Mouse (Mus musculus): ENCODE data around the gene Sfswap. TPM values are rescaled to one million over a fixed set of nuclear protein-coding genes. Genes with fewer than 3 reads are reported as not detected.
"Not testable (repeated sequence)": the region's sequence is repeated elsewhere in the genome, so short reads cannot be mapped to it uniquely, and the experiment has no call there.

Sfswap gene
- polyA plus RNA-seq (2016; fragmentation: Nextera tagmentation; extraction: Ambion mirVana): 70.3 and 70.8 TPM in 2 replicates

- Histone ChIP-seq H3K36me3 (peaks cover 20% of the 10 kb centered on the region), H3K27me3 (replicated peaks) (no peaks in the 10 kb centered on the region), H3K4me1 (peaks cover 15% of the 10 kb centered on the region), H3K4me3 (peak within 1 kb of the TSS; percentile 100), H3K27ac (no peak within 1 kb of the TSS; the same call in 1 of the 2 replicates), H3K9ac (peak within 1 kb of the TSS; percentile 96), H3K9me3 (no peaks in the 10 kb centered on the region), H3K4me2 (replicated peaks) (peak within 1 kb of the TSS; percentile 95)
- under 1% methylated on average over 66 of the region's 66 CpGs for WGBS
- ATAC-seq (ENCODE audit: low FRiP score, low read depth): peak; percentile 72
Measured at GRCm38 (mm10) chr5:129500722-129501634, at the start of gene Sfswap. Gene Sfswap, plus strand, starts transcription at chr5:129501221.

DNA sequence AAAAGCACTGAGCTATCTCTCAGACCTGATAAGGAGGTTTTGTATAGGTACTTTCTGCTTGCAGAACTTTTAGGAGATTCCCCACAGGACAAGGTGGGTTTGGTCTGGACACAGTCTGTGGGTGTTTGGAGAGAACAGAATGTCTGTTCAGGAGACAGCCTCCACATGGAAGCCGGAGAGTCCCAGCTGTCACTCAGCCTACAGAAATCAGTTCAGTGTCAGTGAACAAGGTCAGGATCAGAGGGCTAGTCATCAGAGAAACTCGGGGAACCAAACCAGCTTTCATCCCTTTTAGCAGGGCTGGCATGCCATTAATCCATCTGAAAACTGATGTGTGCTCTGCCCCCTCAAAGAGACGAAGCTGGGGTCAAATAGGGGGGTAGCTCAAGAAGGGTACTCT lies 48.5 kb upstream of the Sfswap start:
- peaks cover 18% of the 10 kb centered on the region for H3K4me1 ChIP-seq
- H3K4me3 ChIP-seq: no peak overlapping the region
- H3K27me3 ChIP-seq (replicated peaks): no peaks in the 10 kb centered on the region
- H3K9me3 ChIP-seq: no peaks in the 10 kb centered on the region
- ATAC-seq (ENCODE audit: low FRiP score, low read depth): no peak
- no peak overlapping the region for H3K4me2 ChIP-seq (replicated peaks)
- 36% methylated on average over 3 of the region's 3 CpGs for WGBS
- no peak overlapping the region for H3K9ac ChIP-seq
- H3K27ac ChIP-seq: no peak overlapping the region
- no peaks in the 10 kb centered on the region for H3K36me3 ChIP-seq

DNA sequence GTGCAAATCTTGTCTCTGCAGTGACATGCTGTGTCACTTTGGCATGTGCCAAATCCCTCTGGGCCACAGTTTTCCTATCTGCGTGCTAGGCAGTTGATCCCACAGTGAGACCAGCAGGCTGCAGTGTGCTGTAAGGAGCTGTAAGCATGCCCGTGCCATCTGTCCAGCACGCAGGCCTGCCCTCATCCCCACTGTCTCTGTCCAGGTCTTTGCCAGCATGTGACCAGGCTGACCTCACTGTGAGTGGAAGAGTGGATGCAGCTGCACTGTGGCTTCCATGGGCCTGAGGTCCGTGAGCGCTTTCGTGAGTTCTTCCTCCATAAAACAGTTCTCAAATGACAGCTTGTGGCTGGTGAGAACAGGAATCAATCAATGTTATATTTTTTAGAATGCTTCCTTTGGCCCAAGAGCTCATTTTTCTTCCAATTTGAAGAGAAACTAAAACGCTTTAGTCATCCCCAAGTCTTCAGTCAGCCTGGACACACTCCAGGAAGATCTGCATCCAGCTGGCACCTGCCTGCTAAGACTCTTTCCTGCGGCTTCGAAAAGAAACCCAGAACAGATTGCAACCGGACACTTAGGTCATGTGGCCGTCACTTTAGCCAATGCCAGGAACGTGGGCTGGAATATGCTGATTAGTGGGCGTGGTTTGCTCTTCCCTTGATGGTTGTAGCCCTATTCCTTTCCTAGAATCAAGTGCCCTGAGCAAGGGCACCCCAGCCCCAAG lies 46.1 kb upstream of the Sfswap start:
- peak; percentile 62 for ATAC-seq (ENCODE audit: low FRiP score, low read depth)
- H3K9ac ChIP-seq: no peak overlapping the region
- H3K4me1 ChIP-seq: peaks cover 34% of the 10 kb centered on the region
- no peaks in the 10 kb centered on the region for H3K36me3 ChIP-seq
- no peak overlapping the region for H3K4me3 ChIP-seq
- 14% methylated on average over 13 of the region's 13 CpGs for WGBS
- peak overlapping the region; percentile 43 for H3K4me2 ChIP-seq (replicated peaks)
- no peak overlapping the region for H3K27ac ChIP-seq
- H3K9me3 ChIP-seq: no peaks in the 10 kb centered on the region
- no peaks in the 10 kb centered on the region for H3K27me3 ChIP-seq (replicated peaks)

- no peak overlapping the region for H3K27ac ChIP-seq
- H3K4me1 ChIP-seq: peaks cover 34% of the 10 kb centered on the region
- H3K4me2 ChIP-seq (replicated peaks): peak overlapping the region; percentile 43
Measured at GRCm38 (mm10) chr5:129455529-129455896, 45.5 kb upstream of the Sfswap start.

DNA sequence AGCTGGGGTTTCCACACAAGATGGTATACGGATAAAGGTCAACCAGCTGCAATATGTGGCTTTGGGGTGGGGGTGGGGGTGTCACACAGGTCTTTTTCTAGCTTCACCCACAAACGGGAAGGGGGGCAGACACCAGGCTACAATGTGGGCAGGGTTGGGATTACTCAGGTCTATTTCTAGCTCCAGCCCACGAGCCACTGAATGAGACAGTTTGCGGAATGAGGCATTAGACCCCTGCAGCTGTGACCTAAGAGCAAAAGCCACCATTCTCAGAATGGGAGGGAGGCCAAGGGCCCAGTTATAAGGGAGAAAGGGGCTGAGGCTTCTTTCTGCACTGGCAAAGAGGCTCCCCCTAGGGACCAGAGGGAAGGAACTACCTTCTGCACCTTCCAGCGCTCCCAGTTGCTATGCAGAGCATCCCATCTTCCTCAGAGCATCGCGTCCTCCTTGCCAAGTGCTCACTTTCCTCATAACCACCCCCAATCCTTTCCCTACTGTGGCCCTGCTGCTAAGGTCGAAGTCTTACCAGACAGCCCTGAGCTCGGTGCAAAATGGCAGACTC lies 44.4 kb upstream of the Sfswap start:
- Histone ChIP-seq H3K9me3 (no peaks in the 10 kb centered on the region), H3K27ac (no peak overlapping the region), H3K4me2 (replicated peaks) (no peak overlapping the region), H3K36me3 (no peaks in the 10 kb centered on the region), H3K4me1 (peaks cover 34% of the 10 kb centered on the region), H3K27me3 (replicated peaks) (no peaks in the 10 kb centered on the region), H3K4me3 (no peak overlapping the region), H3K9ac (no peak overlapping the region)
- ATAC-seq (ENCODE audit: low FRiP score, low read depth): no peak
- 42% methylated on average over 9 of the region's 9 CpGs for WGBS

More at GRCm38 (mm10) chr5:129455529-129455896, 45.5 kb upstream of the Sfswap start:
- Histone ChIP-seq H3K4me3 (no peak overlapping the region), H3K9ac (no peak overlapping the region), H3K27me3 (replicated peaks) (no peaks in the 10 kb centered on the region), H3K36me3 (no peaks in the 10 kb centered on the region), H3K9me3 (no peaks in the 10 kb centered on the region)
- WGBS: 26% methylated on average over 2 of the region's 2 CpGs
- ATAC-seq (ENCODE audit: low FRiP score, low read depth): no peak

DNA sequence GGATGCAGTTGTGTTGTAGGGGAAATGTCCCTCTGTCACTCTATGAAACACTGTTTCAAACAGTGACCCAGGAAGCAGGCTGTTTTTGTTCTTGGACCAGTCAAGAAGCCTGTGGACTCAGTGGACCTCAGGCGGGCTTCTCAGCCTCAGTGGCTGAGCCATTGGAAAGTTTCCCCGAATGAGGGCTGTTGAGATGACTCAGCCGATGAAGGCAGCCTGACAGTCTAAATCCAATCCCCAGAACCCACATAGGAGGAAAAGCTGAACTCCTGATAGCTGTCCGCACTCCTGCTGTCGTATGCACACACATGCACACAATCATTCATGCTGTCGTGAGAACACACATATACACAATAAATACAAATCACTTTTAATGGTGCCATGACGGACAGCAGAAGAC lies 42.9 kb upstream of the Sfswap start:
- no peak for ATAC-seq (ENCODE audit: low FRiP score, low read depth)
- no peaks in the 10 kb centered on the region for H3K27me3 ChIP-seq (replicated peaks)
- no peaks in the 10 kb centered on the region for H3K9me3 ChIP-seq
- WGBS: 52% methylated on average over 7 of the region's 7 CpGs
- no peaks in the 10 kb centered on the region for H3K36me3 ChIP-seq
- no peak overlapping the region for H3K27ac ChIP-seq
- H3K9ac ChIP-seq: no peak overlapping the region
- peaks cover 34% of the 10 kb centered on the region for H3K4me1 ChIP-seq
- H3K4me2 ChIP-seq (replicated peaks): no peak overlapping the region
- H3K4me3 ChIP-seq: no peak overlapping the region

GRCm38 (mm10) chr5:129458541-129458940 lies 42.5 kb upstream of the Sfswap start:
- Histone ChIP-seq H3K36me3 (no peaks in the 10 kb centered on the region), H3K27me3 (replicated peaks) (no peaks in the 10 kb centered on the region), H3K27ac (no peak overlapping the region), H3K4me1 (peaks cover 34% of the 10 kb centered on the region), H3K4me2 (replicated peaks) (no peak overlapping the region), H3K9ac (no peak overlapping the region), H3K4me3 (no peak overlapping the region), H3K9me3 (no peaks in the 10 kb centered on the region)
- 47% methylated on average over 3 of the region's 3 CpGs for WGBS
- ATAC-seq (ENCODE audit: low FRiP score, low read depth): no peak

DNA sequence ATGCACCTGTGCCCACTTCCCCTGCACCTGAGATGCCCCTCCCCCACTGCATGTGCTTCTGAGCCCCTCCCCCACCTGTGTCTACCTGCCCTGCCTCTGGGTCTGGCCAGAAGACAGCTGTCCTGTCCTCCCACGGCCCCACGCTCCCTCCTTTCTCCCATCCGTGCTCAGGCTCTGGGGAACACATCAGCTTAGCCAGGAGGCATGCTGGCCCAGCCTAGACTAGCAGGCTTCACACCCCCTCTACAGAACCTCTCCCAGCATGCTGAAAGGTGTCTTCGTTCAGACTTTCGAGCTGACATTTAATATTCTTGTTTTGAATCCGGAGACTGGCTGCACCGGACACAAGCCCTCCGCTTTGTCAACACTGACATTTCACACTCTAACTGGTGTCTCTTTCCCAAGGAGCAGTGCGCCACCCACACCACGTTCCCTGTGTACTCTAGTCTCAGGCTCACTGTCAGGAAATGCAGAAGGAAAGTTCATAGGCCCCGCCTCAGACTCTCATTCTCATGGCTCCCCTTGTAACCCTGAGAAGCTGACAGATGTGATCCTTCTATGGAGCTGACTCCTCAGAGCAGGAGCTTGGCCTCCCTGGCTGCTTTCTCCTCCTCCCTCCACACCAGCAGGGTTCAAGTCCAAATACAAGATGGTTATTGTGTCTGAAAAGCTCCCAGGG lies 40.1 kb upstream of the Sfswap start:
- H3K36me3 ChIP-seq: no peaks in the 10 kb centered on the region
- no peak overlapping the region for H3K9ac ChIP-seq
- no peak overlapping the region for H3K27ac ChIP-seq
- H3K4me2 ChIP-seq (replicated peaks): no peak overlapping the region
- no peaks in the 10 kb centered on the region for H3K9me3 ChIP-seq
- ATAC-seq (ENCODE audit: low FRiP score, low read depth): no peak
- peaks cover 20% of the 10 kb centered on the region for H3K4me1 ChIP-seq
- no peak overlapping the region for H3K4me3 ChIP-seq
- no peaks in the 10 kb centered on the region for H3K27me3 ChIP-seq (replicated peaks)
- 71% methylated on average over 11 of the region's 11 CpGs for WGBS

DNA sequence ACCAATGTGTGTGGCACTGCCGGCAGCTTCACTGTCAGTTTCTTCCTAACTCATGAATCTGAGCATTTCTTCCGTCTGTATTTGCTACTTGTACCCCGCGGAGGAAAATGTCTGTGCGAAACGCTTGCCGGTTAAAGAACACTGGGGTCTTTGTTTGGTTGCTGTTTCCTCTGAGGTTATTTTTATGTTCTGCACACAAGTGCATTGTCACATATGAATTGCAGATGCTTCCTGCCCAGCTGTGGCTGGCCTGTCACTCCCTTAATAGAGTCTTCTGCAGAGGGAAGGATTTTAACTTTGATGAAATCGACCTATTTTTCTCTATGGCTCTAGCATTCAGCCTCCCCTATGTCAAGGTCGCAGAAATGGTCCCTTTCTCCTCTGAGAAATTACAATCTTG lies 37.4 kb upstream of the Sfswap start:
- not testable (repeated sequence) for H3K27ac ChIP-seq; ATAC-seq (ENCODE audit: low FRiP score, low read depth); H3K4me1 ChIP-seq; H3K4me2 ChIP-seq (replicated peaks); H3K4me3 ChIP-seq; H3K27me3 ChIP-seq (replicated peaks); H3K9me3 ChIP-seq; H3K36me3 ChIP-seq; H3K9ac ChIP-seq
- WGBS: 66% methylated on average over 9 of the region's 9 CpGs

DNA sequence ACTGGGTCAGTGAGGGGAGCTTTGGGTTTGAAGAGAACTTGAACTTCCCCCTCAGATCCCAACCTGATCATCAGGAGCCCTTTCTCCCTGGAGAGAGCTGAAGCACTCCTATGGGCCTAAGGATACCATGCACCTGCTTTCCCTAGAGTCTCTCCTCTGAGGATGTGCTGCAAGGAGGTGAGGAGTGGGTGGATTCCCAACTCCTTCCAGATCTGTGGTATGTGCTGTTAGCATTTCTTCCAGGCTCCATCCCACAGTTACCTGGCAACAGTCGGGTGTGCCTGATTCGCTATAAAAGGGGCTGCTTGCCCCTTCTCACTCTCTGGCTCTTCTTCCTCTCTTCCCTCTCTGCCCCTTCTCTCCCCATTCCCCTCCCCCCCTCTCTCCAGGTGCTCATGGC lies 35.2 kb upstream of the Sfswap start:
- H3K27ac ChIP-seq: no peak overlapping the region
- no peak for ATAC-seq (ENCODE audit: low FRiP score, low read depth)
- H3K4me1 ChIP-seq: 0 out of 2 replicates have a peak, but pooled peaks cover 4% of the 10 kb centered on the region
- H3K36me3 ChIP-seq: no peaks in the 10 kb centered on the region
- no peaks in the 10 kb centered on the region for H3K27me3 ChIP-seq (replicated peaks)
- no peak overlapping the region for H3K4me2 ChIP-seq (replicated peaks)
- H3K4me3 ChIP-seq: no peak overlapping the region
- H3K9ac ChIP-seq: no peak overlapping the region
- 67% methylated on average over 2 of the region's 2 CpGs for WGBS
- no peaks in the 10 kb centered on the region for H3K9me3 ChIP-seq

GRCm38 (mm10) chr5:129475532-129476045 lies 25.4 kb upstream of the Sfswap start:
- H3K27me3 ChIP-seq (replicated peaks): no peaks in the 10 kb centered on the region
- 65% methylated on average over 3 of the region's 3 CpGs for WGBS
- H3K4me2 ChIP-seq (replicated peaks): no peak overlapping the region
- H3K36me3 ChIP-seq: no peaks in the 10 kb centered on the region
- no peak overlapping the region for H3K27ac ChIP-seq
- H3K9ac ChIP-seq: no peak overlapping the region
- H3K4me3 ChIP-seq: no peak overlapping the region
- no peaks in the 10 kb centered on the region for H3K4me1 ChIP-seq
- no peaks in the 10 kb centered on the region for H3K9me3 ChIP-seq
- no peak for ATAC-seq (ENCODE audit: low FRiP score, low read depth)
